Mouse (Mus musculus) MEL (cell line): Measurements from ENCODE around the gene Klk1. TPM values are rescaled to one million over a fixed set of nuclear protein-coding genes. Genes with fewer than 3 reads are reported as not detected.
A peak's percentile ranks its signal among the peaks of the same experiment; 100 is the strongest.

Experiments used
- DNase-seq: peaks from one replicate; pipeline ENCODE4 v3.0.0; 2011; ENCODE audit warnings: low read depth, low spot score
- H3K27ac ChIP-seq: 2 replicates; pipeline ENCODE4 v1.5.1; 2012; ENCODE audit warnings: low read depth, mild to moderate bottlenecking, control low read depth, low read length, moderate library complexity; ENCODE audit not compliant: control insufficient read depth
- H3K27me3 ChIP-seq, 2 experiments: fragments of 150-350 bp in 1 of 2; sonication (generic) in 1 of 2; 2 replicates each; pipeline ENCODE4 v1.6.1; 2012; ENCODE audit warnings: low read length in 2 of 2, mild to moderate bottlenecking in 2 of 2, improper control_type of control experiment in 1 of 2, moderate library complexity in 1 of 2; ENCODE audit not compliant: insufficient read depth in 2 of 2, control insufficient read depth in 1 of 2
- H3K36me3 ChIP-seq, 2 experiments: 2 replicates each; pipeline ENCODE4 v1.6.1; 2012 to 2014; ENCODE audit warnings: low read length in 2 of 2, improper control_type of control experiment in 1 of 2, inconsistent platforms in 1 of 2, mild to moderate bottlenecking in 1 of 2; ENCODE audit not compliant: insufficient read depth in 2 of 2, control insufficient read depth in 1 of 2
- H3K4me1 ChIP-seq, 2 experiments: fragments of 150-350 bp in 1 of 2; sonication (generic) in 1 of 2; 2 replicates each; pipeline ENCODE4 v1.6.1; 2012; ENCODE audit warnings: low read length in 2 of 2, improper control_type of control experiment in 1 of 2, mild to moderate bottlenecking in 1 of 2; ENCODE audit not compliant: insufficient read depth in 2 of 2, control insufficient read depth in 1 of 2
- H3K4me3 ChIP-seq, 2 experiments: fragments of 150-350 bp in 1 of 2; sonication (generic) in 1 of 2; 2 replicates each; pipeline ENCODE4 v1.5.1; 2012; ENCODE audit warnings: low read depth in 2 of 2, low read length in 2 of 2, mild to moderate bottlenecking in 2 of 2, moderate library complexity in 2 of 2, control low read depth in 1 of 2, improper control_type of control experiment in 1 of 2; ENCODE audit not compliant: control insufficient read depth in 1 of 2, insufficient read depth in 1 of 2
- H3K79me2 ChIP-seq: 2 replicates; pipeline ENCODE4 v1.6.1; 2012; ENCODE audit warnings: mild to moderate bottlenecking, low read length, moderate library complexity; ENCODE audit not compliant: control insufficient read depth, poor library complexity, insufficient read depth
- H3K9ac ChIP-seq: 2 replicates; pipeline ENCODE4 v1.6.1; 2012; ENCODE audit warnings: low read depth, mild to moderate bottlenecking, control low read depth, low read length, moderate library complexity; ENCODE audit not compliant: control insufficient read depth, poor library complexity, severe bottlenecking
- H3K9me3 ChIP-seq: fragments of 150-350 bp; sonication (generic); replicated peaks from 2 replicates; pipeline ENCODE4 v1.6.1; 2012; ENCODE audit warnings: mild to moderate bottlenecking, low read length, improper control_type of control experiment, moderate library complexity; ENCODE audit not compliant: insufficient read depth
- BHLHE40 ChIP-seq: IDR thresholded peaks from 2 replicates; pipeline ENCODE4 v1.6.1; 2012; ENCODE audit warnings: low read depth, mild to moderate bottlenecking, inconsistent platforms, low read length, improper control_type of control experiment, borderline replicate concordance
- CTCF ChIP-seq, 3 experiments: IDR thresholded peaks in 2 of 3; conservative IDR thresholded peaks in 1 of 3; 2 replicates each; pipeline ENCODE4 v1.5.1; 2011 to 2012; ENCODE audit warnings: low read length in 3 of 3, low read depth in 2 of 3, mild to moderate bottlenecking in 2 of 3, improper control_type of control experiment in 1 of 3, inconsistent platforms in 1 of 3, mixed read lengths in 1 of 3, moderate library complexity in 1 of 3; ENCODE audit not compliant: control insufficient read depth in 1 of 3, insufficient read depth in 1 of 3, poor library complexity in 1 of 3, severe bottlenecking in 1 of 3
- E2F4 ChIP-seq: IDR thresholded peaks from 2 replicates; pipeline ENCODE4 v1.6.1; 2011; ENCODE audit warnings: low read depth, low read length, improper control_type of control experiment, borderline replicate concordance
- EP300 ChIP-seq, 2 experiments: IDR thresholded peaks; 2 replicates each; pipeline ENCODE4 v1.6.1; 2011; ENCODE audit warnings: improper control_type of control experiment in 2 of 2, low read length in 2 of 2, low read depth in 1 of 2, mild to moderate bottlenecking in 1 of 2
- GABPA ChIP-seq: IDR thresholded peaks from 2 replicates; pipeline ENCODE4 v1.6.1; 2012; ENCODE audit warnings: low read depth, mild to moderate bottlenecking, inconsistent platforms, low read length, improper control_type of control experiment, moderate library complexity
- HCFC1 ChIP-seq: IDR thresholded peaks from 2 replicates; pipeline ENCODE4 v1.6.1; 2012; ENCODE audit warnings: low read depth, mild to moderate bottlenecking, inconsistent platforms, low read length, improper control_type of control experiment, moderate library complexity
- JUND ChIP-seq: IDR thresholded peaks from 2 replicates; pipeline ENCODE4 v1.6.1; 2011; ENCODE audit warnings: low read depth, mild to moderate bottlenecking, improper control_type of control experiment, low read length
- KAT2A ChIP-seq: conservative IDR thresholded peaks from 2 replicates; pipeline ENCODE4 v1.6.1; 2012; ENCODE audit warnings: low read depth, low read length, improper control_type of control experiment, inconsistent platforms
- MAFK ChIP-seq: IDR thresholded peaks from 2 replicates; pipeline ENCODE4 v1.6.1; 2011; ENCODE audit warnings: low read depth, mild to moderate bottlenecking, low read length, improper control_type of control experiment, borderline replicate concordance
- MAX ChIP-seq: IDR thresholded peaks from 2 replicates; pipeline ENCODE4 v1.6.1; 2011; ENCODE audit warnings: low read length, improper control_type of control experiment
- MEF2A ChIP-seq: IDR thresholded peaks from 2 replicates; pipeline ENCODE4 v1.6.1; 2014; ENCODE audit warnings: low read depth, mild to moderate bottlenecking, inconsistent platforms, low read length, improper control_type of control experiment; ENCODE audit not compliant: poor library complexity, insufficient replicate concordance, severe bottlenecking; ENCODE audit errors: extremely low read depth
- MYC ChIP-seq: IDR thresholded peaks from 2 replicates; pipeline ENCODE4 v1.6.1; 2011; ENCODE audit warnings: low read depth, mild to moderate bottlenecking, low read length, improper control_type of control experiment, moderate library complexity
- NRF1 ChIP-seq: IDR thresholded peaks from 2 replicates; pipeline ENCODE4 v1.6.1; 2014; ENCODE audit warnings: low read depth, mild to moderate bottlenecking, inconsistent platforms, low read length, improper control_type of control experiment, moderate library complexity; ENCODE audit not compliant: poor library complexity, insufficient read depth, severe bottlenecking
- POLR2A ChIP-seq, 2 experiments: IDR thresholded peaks; 2 replicates each; pipeline ENCODE4 v1.6.1; 2011 to 2012; ENCODE audit warnings: low read length in 2 of 2, mild to moderate bottlenecking in 2 of 2, control low read depth in 1 of 2, improper control_type of control experiment in 1 of 2, low read depth in 1 of 2, moderate library complexity in 1 of 2; ENCODE audit not compliant: control insufficient read depth in 1 of 2, insufficient read depth in 1 of 2, poor library complexity in 1 of 2
- RAD21 ChIP-seq: IDR thresholded peaks from 2 replicates; pipeline ENCODE4 v1.6.1; 2011; ENCODE audit warnings: mild to moderate bottlenecking, low read depth, low read length, improper control_type of control experiment
- RCOR1 ChIP-seq: IDR thresholded peaks from 2 replicates; pipeline ENCODE4 v1.6.1; 2012; ENCODE audit warnings: low read depth, mild to moderate bottlenecking, inconsistent platforms, low read length, improper control_type of control experiment
- TCF12 ChIP-seq: IDR thresholded peaks from 2 replicates; pipeline ENCODE4 v1.6.1; 2014; ENCODE audit warnings: low read depth, mild to moderate bottlenecking, inconsistent platforms, low read length, improper control_type of control experiment, moderate library complexity
- USF1 ChIP-seq: IDR thresholded peaks from 2 replicates; pipeline ENCODE4 v1.6.1; 2014; ENCODE audit warnings: low read depth, mild to moderate bottlenecking, inconsistent platforms, low read length, improper control_type of control experiment, moderate library complexity
- USF2 ChIP-seq, 2 experiments: IDR thresholded peaks; 2 replicates each; pipeline ENCODE4 v1.6.1; 2011 to 2012; ENCODE audit warnings: improper control_type of control experiment in 2 of 2, low read length in 2 of 2, borderline replicate concordance in 1 of 2, inconsistent platforms in 1 of 2, low read depth in 1 of 2, mild to moderate bottlenecking in 1 of 2; ENCODE audit not compliant: insufficient read depth in 1 of 2
- ZMIZ1 ChIP-seq: IDR thresholded peaks from 2 replicates; pipeline ENCODE4 v1.6.1; 2012; ENCODE audit warnings: low read depth, mild to moderate bottlenecking, inconsistent platforms, low read length, improper control_type of control experiment, moderate library complexity
- polyA plus RNA-seq, 2 experiments: library from polyadenylated mRNA; stranded (reverse) in 1 of 2; unstranded in 1 of 2; fragments of >175 nt in 1 of 2; fragments of >200 nt in 1 of 2; gene quantifications; 2 replicates each; pipeline versions ENCODE4 v1.2.1 to v1.2.4; 2012; ENCODE audit warnings: low replicate concordance in 2 of 2, low read depth in 1 of 2; ENCODE audit not compliant: insufficient read length in 2 of 2, insufficient read depth in 1 of 2, missing spikeins in 1 of 2
- total RNA-seq: library from RNA; depleted of rRNA; stranded (reverse); fragments of 300-350 nt; gene quantifications from 2 replicates; pipeline ENCODE4 v1.2.3, GENCODE M21; 2012

Gene Klk1
- total and polyA plus RNA-seq, 3 experiments = not detected

DNA sequence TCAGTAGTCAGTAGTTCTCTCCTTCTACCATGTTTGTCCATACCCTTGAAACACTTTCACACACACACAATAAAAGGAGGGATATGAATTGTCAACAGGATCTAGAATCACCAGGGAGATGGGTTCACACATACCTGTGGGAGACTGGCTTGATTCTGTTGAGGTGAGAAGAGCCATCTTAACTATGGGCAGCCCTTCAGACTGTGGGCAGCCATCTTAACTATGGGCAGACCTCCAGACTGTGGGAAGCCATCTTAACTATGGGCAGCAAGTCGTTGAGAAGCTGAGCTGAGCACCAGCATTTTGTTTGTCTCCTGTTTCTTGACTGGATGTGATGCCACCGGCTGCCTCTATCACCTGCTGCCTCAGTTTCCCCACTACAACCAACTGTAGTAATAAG is 46.1 kb downstream of the Klk1 start:
- H3K36me3 ChIP-seq = no peaks in the 10 kb centered on the region
- no peak overlapping the region for H3K4me3 ChIP-seq
- TF ChIP-seq MYC (no peak), MAFK (no peak), NRF1 (peak; percentile 53; the same call in 1 of the 2 replicates), RCOR1 (peak; percentile 82), USF1 (no peak), HCFC1 (peak; percentile 89), KAT2A (peak; percentile 41; the same call in 1 of the 2 replicates)
- no peaks in the 10 kb centered on the region for H3K79me2 ChIP-seq
- H3K9ac ChIP-seq = no peak overlapping the region
- H3K27me3 ChIP-seq = no peaks in the 10 kb centered on the region
- DNase-seq = peak; percentile 69
- H3K4me1 ChIP-seq = no peaks in the 10 kb centered on the region
- no peak overlapping the region for H3K27ac ChIP-seq
- no peaks in the 10 kb centered on the region for H3K9me3 ChIP-seq

DNA sequence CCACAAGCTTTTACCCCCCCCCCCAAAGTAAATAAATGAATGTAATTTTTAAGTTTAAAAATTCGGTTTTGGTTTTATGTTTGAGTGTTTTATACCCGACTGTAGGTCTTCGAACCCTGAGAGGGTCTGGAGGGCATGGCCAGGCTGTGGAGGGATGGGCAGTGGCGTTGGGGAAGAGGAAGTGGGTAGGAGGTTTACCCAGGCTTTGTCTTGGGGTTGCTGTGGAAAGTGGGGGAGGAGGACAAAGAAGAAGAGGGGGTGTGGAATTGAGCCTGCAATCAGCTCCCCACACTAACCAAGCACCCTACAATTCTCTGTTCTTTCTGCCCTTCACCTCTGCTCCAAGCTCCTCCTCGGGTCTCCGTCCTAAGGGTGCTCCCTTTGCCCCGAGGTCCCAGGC is 47.4 kb downstream of the Klk1 start:
- H3K9me3 ChIP-seq = no peaks in the 10 kb centered on the region
- H3K36me3 ChIP-seq = no peaks in the 10 kb centered on the region
- no peaks in the 10 kb centered on the region for H3K79me2 ChIP-seq
- no peaks in the 10 kb centered on the region for H3K4me1 ChIP-seq
- H3K27me3 ChIP-seq = no peaks in the 10 kb centered on the region
- no peak overlapping the region for H3K4me3 ChIP-seq
- H3K9ac ChIP-seq = no peak overlapping the region
- no peak for DNase-seq
- TF ChIP-seq ZMIZ1 = no peak
- TF ChIP-seq BHLHE40 = no peak
- no peak for TF ChIP-seq RAD21
- no peak for TF ChIP-seq MYC
- TF ChIP-seq EP300 (IDR thresholded peaks at IDR 0.05; ENCODE audit: low read depth in 1 of 2, low read length in 2 of 2) = no peak
- TF ChIP-seq POLR2A (IDR thresholded peaks at IDR 0.05; ENCODE audit: control insufficient read depth in 1 of 2, insufficient read depth in 1 of 2, low read depth in 1 of 2, low read length in 2 of 2, poor library complexity in 1 of 2) = no peak
- TF ChIP-seq NRF1 = no peak
- no peak for TF ChIP-seq HCFC1
- no peak for TF ChIP-seq CTCF (IDR thresholded peaks at IDR 0.05 in 2 of 3, conservative IDR thresholded peaks at IDR 0.05 in 1 of 3; ENCODE audit: control insufficient read depth in 1 of 3, insufficient read depth in 1 of 3, low read depth in 2 of 3, low read length in 3 of 3, poor library complexity in 1 of 3, severe bottlenecking in 1 of 3)
- TF ChIP-seq TCF12 = no peak
- TF ChIP-seq MEF2A = no peak
- TF ChIP-seq MAX = no peak
- TF ChIP-seq GABPA = no peak
- no peak for TF ChIP-seq MAFK
- TF ChIP-seq E2F4 = no peak
- TF ChIP-seq USF2 (IDR thresholded peaks at IDR 0.05; ENCODE audit: borderline replicate concordance in 1 of 2, insufficient read depth in 1 of 2, low read depth in 1 of 2, low read length in 2 of 2) = no peak
- TF ChIP-seq JUND = no peak
- H3K27ac ChIP-seq = no peak overlapping the region
